Mouse (Mus musculus) large intestine, adult 2 months (tissue): ENCODE results near the gene Rxfp2. TPM values are rescaled to one million over a fixed set of nuclear protein-coding genes. Genes with fewer than 3 reads are reported as not detected.

Experiments used
- DNase-seq: peaks from one replicate; pipeline ENCODE4 v3.0.0-alpha.2; 2012; ENCODE audit warnings: low read depth, low spot score
- WGBS: fragments of 180-500 bp; shearing (Covaris S2); methylation state at CpG from one replicate; pipeline ENCODE4 v1.1.7; 2018; 5-methylcytosine and 5-hydroxymethylcytosine counted together
- polyA plus RNA-seq: library from polyadenylated mRNA; depleted of rRNA; stranded (reverse); fragments of >200 nt; gene quantifications from 2 replicates; pipeline ENCODE4 v1.2.3, GENCODE M21; 2012; rRNA removed

Gene Rxfp2
- not detected in 2 replicates for polyA plus RNA-seq

- no peak for DNase-seq
- 68% methylated on average over 19 of the region's 19 CpGs for WGBS
Observed at GRCm38 (mm10) chr5:150018656-150019055, at the start of gene Rxfp2. TSS of gene Rxfp2 (plus strand) at chr5:150018675.

- 84% methylated on average over 11 of the region's 11 CpGs for WGBS
Observed at GRCm38 (mm10) chr5:149970261-149970660, 48.2 kb upstream of the Rxfp2 start.

GRCm38 (mm10) chr5:149977027-149977426 lies 41.4 kb upstream of the Rxfp2 start:
- DNase-seq: no peak
- WGBS: 86% methylated on average over 2 of the region's 2 CpGs

More at GRCm38 (mm10) chr5:149970261-149970660, 48.2 kb upstream of the Rxfp2 start:
- no peak for DNase-seq

GRCm38 (mm10) chr5:149983621-149984020 lies 34.9 kb upstream of the Rxfp2 start:
- 51% methylated on average over 4 of the region's 4 CpGs for WGBS
- no peak for DNase-seq

DNA sequence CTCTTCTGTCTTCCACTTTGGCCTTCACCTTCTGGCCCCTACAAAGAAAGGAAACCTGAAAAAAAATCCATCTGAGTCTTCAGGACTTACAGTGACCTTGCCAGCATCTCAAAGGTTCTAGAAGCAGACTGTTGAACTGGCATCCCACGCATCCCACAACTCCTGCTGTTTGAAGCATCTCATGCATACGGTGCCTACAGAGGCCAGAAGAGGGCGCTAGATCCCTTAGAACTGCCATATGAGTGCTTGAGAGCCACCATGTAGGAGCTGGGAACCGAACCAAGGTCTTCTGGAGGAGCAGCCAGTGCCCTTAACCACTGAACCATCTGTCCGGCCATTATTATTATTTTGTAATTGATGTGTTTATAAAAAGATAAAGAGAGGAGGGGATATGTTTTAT lies 23.9 kb upstream of the Rxfp2 start:
- 73% methylated on average over 5 of the region's 5 CpGs for WGBS
- DNase-seq: no peak

DNA sequence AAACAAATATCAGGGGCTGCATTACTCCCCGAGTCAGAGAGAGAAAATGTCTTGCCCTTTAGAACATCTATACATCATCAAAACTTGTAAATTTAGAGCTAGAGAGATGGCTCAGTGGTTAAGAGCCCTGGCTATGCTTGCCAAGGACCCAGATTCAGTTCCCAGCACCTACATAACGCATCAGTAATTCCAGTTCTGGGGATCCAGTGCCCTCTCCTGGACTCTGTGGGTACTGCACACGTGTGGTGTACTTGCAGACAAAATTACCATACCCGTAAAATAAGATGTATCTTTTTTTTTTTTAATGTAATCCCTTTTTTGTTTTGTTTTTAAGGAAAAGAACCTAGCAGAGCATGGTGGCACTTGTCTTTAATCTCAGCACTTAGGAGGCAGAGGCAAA lies 21.9 kb upstream of the Rxfp2 start:
- no peak for DNase-seq
- WGBS: 94% methylated on average over 4 of the region's 4 CpGs

- DNase-seq: no peak
- 73% methylated on average over 22 of the region's 22 CpGs for WGBS
Observed at GRCm38 (mm10) chr5:149997321-149998034, 21.0 kb upstream of the Rxfp2 start.

GRCm38 (mm10) chr5:149998311-149998710 lies 20.2 kb upstream of the Rxfp2 start:
- WGBS: 39% methylated on average over 7 of the region's 7 CpGs
- no peak for DNase-seq

- DNase-seq: no peak
- WGBS: 55% methylated on average over 6 of the region's 6 CpGs
Observed at GRCm38 (mm10) chr5:150005355-150005754, 13.1 kb upstream of the Rxfp2 start.

GRCm38 (mm10) chr5:150016861-150017260 lies 1.6 kb upstream of the Rxfp2 start:
- 60% methylated on average over 10 of the region's 10 CpGs for WGBS
- DNase-seq: no peak

- DNase-seq: no peak
- WGBS: 77% methylated on average over 9 of the region's 9 CpGs
Observed at GRCm38 (mm10) chr5:150017672-150018071, 803 bp upstream of the Rxfp2 start.

GRCm38 (mm10) chr5:150020851-150021250 lies 2.4 kb downstream of the Rxfp2 start:
- 5% methylated on average over 6 of the region's 6 CpGs for WGBS
- DNase-seq: peak; percentile 63

- no peak for DNase-seq
- 67% methylated on average over 4 of the region's 4 CpGs for WGBS
Observed at GRCm38 (mm10) chr5:150021805-150022204, 3.3 kb downstream of the Rxfp2 start.

GRCm38 (mm10) chr5:150022556-150022955 lies 4.1 kb downstream of the Rxfp2 start:
- WGBS: 84% methylated on average over 18 of the region's 18 CpGs
- no peak for DNase-seq

GRCm38 (mm10) chr5:150023476-150023875 lies 5.0 kb downstream of the Rxfp2 start:
- 90% methylated on average over 6 of the region's 6 CpGs for WGBS
- no peak for DNase-seq

GRCm38 (mm10) chr5:150024188-150024587 lies 5.7 kb downstream of the Rxfp2 start:
- DNase-seq: no peak
- WGBS: 83% methylated on average over 2 of the region's 2 CpGs

GRCm38 (mm10) chr5:150024901-150025300 lies 6.4 kb downstream of the Rxfp2 start:
- no peak for DNase-seq
- 95% methylated on average over 14 of the region's 14 CpGs for WGBS

DNA sequence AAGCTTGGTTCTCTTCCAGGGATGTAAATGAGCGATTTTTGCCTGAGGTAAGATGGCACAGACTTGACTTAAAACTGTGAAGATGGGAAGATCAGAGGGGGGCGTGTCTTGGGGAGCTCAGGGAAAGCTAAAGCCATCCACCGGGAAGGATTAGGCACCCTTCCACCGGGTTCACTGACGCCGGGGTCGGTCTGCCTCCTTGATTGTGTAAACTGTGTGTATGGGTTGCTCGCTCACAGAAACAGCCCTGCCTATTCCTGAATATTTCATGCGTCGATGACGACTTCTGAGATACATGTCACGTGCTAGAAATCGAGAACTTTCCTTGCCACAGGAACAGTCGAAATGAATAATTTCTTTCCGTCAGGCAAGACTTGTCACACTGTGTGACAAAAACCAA lies 6.9 kb downstream of the Rxfp2 start:
- no peak for DNase-seq
- 95% methylated on average over 15 of the region's 15 CpGs for WGBS

DNA sequence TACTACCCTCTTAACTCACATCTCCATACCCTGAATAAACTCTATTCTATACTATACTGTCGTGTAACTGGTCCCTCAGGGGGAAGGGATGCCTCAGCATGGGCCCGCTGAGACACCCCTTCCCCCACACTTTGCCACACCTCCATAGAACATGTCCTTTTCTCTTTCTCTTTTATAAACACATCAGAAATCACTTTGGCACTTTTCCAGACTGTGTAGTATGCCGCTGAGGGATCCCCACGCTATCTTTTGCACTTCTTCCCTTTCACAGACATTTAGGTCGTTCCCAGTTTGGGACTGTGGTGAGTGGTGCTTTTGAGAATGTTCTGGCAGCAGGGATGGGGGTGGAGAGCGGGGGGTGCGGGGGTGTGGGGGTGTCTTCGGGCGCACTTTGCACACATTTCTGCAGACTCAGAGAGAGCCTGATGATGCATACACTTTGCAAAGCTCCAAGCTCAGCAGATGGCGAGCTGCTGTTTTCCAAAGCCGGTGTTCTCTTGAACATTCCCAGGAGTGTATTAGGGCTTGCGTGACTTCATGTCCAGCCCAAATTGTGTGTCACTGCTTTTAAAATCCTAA lies 8.1 kb downstream of the Rxfp2 start:
- 31% methylated on average over 12 of the region's 12 CpGs for WGBS

GRCm38 (mm10) chr5:150031201-150031600 lies 12.7 kb downstream of the Rxfp2 start:
- no peak for DNase-seq
- 17% methylated on average over 6 of the region's 6 CpGs for WGBS

More for the DNA sequence above, 8.1 kb downstream of the Rxfp2 start:
- no peak for DNase-seq

DNA sequence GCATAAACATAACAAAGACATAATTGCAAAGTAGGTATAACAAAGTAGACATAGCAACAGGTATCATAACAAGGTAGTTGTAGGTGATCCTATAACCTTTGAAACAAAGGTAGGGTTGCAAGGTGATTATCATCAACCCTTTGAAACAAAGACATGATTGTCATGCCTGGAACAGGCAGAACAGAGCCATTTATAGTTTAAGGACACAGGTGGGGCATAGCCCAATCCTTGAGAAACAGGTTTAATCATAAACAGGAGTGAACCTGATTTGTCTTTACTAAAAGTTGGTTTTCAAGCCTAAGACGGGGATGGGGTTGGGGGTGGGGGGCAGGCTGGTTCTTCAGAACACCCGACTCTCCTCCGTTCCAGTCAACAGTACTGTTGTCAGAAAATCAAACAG lies 13.2 kb downstream of the Rxfp2 start:
- no peak for DNase-seq
- WGBS: 33% methylated on average over 3 of the region's 3 CpGs
